Mouse (Mus musculus) lung, postnatal 10 days (tissue): ENCODE results near the gene Ifi204.
A peak's percentile ranks its signal among the peaks of the same experiment; 100 is the strongest.
"Not testable (repeated sequence)": the region's sequence is repeated elsewhere in the genome, so short reads cannot be mapped to it uniquely, and the experiment has no call there.

Experiments
- DNase-seq: peaks from one replicate; pipeline ENCODE4 v3.0.0; 2021

The Ifi204 gene

GRCm38 (mm10) chr1:173766848-173767617 lies at the start of gene Ifi204:
Ifi204 (minus strand) TSS chr1:173766943.
- DNase-seq = peak; percentile 3

DNA sequence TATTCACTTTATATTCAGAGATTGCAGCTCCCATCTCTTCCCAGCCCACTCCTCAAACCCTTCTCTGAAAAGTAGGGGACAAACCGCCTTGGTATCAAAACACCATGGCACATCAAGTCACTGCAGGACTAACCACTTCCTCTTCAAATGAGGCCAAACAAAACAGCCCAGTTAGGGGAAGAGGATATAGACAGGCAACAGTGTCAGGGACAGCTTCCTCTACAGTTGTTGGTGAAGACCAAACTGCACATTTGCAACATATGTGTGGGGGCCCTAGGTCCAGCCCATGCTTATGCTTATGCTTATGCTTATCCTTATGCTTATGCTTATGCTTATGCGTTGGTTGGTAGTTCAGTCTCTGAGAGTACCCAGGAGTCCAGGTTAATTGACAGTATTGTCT lies 42.6 kb upstream of the Ifi204 start:
- DNase-seq = not testable (repeated sequence)

GRCm38 (mm10) chr1:173802689-173803281 lies 36.0 kb upstream of the Ifi204 start:
- DNase-seq = peak; percentile 32

- DNase-seq = not testable (repeated sequence)
These were observed 35.5 kb upstream of the Ifi204 start for GRCm38 (mm10) chr1:173802207-173802606.

- not testable (repeated sequence) for DNase-seq
These were observed 35.0 kb upstream of the Ifi204 start for GRCm38 (mm10) chr1:173801791-173802190.

DNA sequence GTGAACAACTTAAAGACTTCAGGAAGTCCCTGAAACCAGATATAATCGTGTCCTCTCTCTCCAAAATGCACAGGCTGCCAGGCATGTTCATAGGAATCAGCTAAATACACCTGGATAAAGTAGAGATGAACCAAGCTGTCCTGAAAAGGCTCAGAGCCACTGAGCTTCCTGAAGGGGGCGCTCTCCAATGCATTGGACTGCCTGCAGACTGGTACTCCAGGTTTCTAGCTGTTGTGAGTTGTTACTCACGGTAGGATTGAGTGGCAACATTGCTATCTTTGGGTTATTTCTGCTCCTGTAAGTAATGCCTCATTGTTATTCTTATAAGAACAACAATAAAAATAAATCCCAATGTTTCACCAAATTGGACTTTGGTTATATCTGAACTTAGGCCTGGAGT lies 6.7 kb upstream of the Ifi204 start:
- not testable (repeated sequence) for DNase-seq

DNA sequence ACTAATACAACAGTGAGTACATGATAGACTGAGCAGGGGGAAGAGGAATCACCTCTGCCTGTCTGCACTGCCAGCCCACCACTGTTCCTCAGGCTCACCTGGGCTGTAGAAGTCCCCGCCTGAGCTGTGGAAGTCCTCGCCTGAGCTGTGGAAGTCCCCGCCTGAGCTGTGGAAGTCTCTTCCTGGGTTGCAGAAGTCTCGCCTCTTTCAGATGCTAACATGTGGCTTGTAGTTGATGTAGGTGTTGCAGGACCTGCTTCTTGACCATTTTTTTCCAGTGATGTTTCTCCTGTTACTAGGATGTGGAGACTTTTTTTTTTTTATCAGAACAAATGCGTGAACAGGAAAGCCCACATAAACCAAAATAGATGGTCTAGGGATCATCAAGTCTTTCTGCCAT lies 6.7 kb downstream of the Ifi204 start:
- DNase-seq = not testable (repeated sequence)

- no peak for DNase-seq
These were observed 24.5 kb downstream of the Ifi204 start for GRCm38 (mm10) chr1:173742262-173742661.

DNA sequence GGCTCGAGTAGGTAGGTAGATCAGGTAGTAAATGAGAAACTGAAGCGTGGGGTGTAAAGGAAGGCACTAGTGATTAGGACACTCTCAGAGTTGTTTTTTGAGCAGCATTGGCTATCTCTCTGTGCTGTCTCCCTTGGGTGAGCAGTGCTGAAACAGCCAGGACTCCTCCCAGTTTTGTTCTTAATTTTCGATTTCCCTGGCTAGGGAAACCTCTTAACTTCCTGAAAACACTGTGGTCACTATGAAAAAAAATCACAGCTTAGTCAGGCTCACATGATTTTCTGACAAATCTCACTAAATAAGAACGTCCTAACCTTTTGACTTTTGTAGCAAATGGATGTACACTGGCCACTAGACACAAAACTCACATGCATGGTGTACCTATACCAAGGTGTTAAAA lies 25.1 kb downstream of the Ifi204 start, which contains the start of gene Ifi207:
TSS of gene Ifi207 (minus strand) at position 92 of the 400 bp plus-strand sequence.
- no peak for DNase-seq

DNA sequence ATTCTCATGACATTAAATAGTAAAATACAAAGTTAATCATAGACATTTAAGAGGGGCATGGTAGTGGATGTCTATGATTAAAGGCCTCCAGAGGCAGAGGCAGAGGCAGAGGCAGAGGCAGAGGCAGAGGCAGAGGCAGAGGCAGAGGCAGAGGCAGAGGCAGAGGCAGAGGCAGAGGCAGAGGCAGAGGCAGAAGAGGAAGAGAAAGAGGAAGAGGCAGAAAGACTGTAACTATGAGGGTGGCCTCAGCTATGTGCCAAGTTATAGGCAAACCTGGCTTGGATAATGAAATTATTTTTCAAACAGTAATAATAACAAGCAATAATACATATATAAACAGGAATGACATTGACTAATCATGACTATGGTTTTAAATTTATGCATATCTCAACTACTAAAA lies 26.2 kb downstream of the Ifi204 start:
- no peak for DNase-seq

DNA sequence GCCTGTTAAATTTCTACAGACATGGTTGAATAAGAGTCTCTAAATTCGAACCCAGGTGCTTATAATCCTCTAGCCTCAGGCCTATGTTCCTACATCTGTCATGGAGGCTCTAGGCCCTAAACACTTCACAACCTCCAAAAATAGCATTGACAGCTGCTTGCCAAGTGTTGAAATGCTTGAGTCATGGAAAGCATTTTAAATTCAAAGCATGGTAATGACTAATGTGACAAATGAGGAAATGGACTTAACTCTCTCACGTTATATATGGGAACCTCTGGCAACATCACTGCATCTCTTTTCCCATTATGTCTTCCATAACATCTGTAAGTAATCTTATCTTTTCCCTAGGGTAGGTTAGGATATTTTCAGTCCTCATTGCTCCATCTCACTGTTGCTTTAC lies 29.8 kb downstream of the Ifi204 start:
- DNase-seq = no peak

DNA sequence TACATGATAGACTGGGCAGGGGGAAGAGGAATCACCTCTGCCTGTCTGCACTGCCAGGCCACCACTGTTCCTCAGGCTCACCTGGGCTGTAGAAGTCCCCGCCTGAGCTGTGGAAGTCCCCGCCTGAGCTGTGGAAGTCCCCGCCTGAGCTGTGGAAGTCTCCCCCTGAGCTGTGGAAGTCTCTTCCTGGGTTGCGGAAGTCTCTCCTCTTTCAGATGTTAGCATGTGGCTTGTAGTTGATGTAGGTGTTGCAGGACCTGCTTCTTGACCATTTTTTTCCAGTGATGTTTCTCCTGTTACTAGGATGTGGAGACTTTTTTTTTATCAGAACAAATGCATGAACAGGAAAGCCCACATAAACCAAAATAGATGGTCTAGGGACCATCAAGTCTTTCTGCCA lies 31.7 kb downstream of the Ifi204 start:
- DNase-seq = not testable (repeated sequence)

GRCm38 (mm10) chr1:173733219-173733618 lies 33.5 kb downstream of the Ifi204 start:
- DNase-seq = no peak
